Mouse (Mus musculus): ENCODE results near the gene Gm10282.

- TF ChIP-seq POLR2A (IDR thresholded peaks at IDR 0.05; ENCODE audit: extremely low read depth, insufficient read depth, low read length) (no peak), CTCF (IDR thresholded peaks at IDR 0.05; ENCODE audit: low read depth, low read length) (no peak)
Observed at GRCm38 (mm10) chr8:72349838-72350237, 44.8 kb upstream of the Gm10282 start.

Measured in liver, adult 2 months (tissue).